Mouse (Mus musculus): ENCODE data around the gene Wwox.

Wwox gene

DNA sequence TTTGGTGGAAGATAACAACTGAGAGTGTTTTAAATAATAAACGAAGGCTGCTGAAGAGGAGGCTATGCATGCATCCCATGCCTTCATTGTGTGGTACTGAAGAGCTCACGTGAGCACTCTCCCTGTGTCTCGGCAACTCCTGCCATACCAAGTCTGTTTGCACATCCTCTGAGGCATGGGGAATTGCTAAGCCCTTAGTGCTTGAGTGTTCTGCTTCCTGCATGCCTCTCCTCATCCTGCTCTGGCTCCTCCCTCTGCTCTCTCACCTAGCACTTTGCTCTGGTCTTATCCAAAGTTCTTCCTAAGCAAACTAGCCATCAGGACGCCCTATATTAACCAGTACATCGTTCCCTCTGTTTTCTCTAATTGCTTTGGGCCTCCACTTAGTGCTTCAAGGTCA lies 463.1 kb downstream of the Wwox start:
- no peak for DNase-seq (ENCODE audit: low read depth)

DNA sequence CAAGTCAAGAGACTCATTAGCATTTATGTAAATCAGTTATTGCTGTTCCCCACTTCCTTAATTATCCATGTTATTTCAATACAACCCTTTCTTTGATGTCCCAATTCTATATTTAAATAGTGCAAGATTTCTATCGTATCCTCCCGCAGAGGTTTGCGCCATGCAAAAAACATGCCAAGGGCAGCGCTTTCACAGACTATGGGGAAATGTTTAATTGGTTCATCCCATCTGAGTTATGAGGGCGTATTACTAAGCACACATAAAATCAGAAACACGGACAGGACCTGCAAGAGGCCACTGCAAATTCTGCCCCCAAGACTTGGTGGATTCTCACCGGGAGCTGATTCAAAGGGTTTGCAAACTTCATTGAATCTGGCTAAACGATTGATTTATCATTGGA lies 468.6 kb downstream of the Wwox start:
- DNase-seq (ENCODE audit: low read depth), result no peak

DNA sequence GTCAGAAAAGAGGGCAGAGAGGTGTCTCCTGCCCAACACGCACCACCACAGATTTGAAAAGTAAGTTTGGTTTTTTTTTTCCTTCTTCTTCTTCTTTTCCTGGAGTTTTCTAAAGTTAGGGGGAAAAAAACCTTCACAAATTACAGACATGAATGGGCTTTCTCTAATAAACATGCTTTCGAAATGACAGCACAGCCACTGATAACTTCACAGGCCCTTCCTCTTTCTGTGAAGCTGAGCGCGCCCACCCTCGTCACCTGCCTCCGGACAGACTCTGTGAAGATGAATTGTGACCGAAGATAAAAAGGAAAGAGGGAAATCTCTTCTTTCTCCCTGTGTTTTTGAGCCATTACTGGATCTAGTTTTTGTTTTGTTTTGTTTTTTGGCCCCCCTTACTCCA lies 469.1 kb downstream of the Wwox start:
- DNase-seq (ENCODE audit: low read depth), result no peak

DNA sequence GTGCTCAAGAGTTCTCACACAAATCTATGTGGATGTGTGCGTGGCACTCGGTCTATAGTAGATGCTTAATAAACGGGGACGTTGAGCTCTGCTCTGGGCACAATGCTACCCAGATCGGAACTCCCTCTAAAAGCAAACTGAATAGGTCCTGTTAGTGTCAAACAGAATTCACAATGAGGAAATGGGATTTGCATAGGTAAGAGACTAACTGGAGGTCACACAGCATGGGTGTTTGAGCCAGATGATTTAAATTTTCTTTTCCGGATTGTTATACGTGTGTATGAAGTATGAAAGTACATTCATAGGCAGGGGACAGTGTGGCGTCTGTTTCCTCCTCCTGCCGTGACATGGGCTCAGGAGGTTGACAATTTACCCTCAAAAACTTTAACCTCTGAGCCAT lies 469.7 kb downstream of the Wwox start:
- no peak for DNase-seq (ENCODE audit: low read depth)

DNA sequence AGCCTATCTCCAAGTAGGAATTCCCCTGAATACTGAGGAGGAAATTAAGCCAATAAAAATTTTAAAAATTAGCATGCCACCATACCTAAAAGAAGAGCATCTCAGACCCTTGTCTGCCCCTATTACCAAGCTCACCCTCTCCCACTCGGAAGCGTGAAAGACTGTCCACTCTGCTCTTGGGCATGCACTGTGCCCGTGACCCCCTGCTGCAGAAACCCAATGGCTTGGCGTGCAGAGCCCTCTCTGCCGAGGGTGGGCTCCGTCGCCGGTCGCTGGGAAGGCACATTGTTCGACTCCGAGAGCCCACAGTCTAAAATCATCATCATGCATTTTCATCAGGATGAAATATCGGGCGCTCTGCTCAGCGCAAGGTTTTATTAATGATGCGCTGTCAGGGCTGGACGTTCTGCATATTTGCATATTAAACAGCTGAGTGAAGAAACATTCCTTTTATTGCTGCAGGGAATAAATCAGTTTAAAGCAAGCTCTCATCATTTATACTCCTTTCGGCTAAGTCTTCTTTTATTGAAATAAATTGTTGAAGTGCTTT lies 471.7 kb downstream of the Wwox start:
- DNase-seq (ENCODE audit: low read depth), result no peak

DNA sequence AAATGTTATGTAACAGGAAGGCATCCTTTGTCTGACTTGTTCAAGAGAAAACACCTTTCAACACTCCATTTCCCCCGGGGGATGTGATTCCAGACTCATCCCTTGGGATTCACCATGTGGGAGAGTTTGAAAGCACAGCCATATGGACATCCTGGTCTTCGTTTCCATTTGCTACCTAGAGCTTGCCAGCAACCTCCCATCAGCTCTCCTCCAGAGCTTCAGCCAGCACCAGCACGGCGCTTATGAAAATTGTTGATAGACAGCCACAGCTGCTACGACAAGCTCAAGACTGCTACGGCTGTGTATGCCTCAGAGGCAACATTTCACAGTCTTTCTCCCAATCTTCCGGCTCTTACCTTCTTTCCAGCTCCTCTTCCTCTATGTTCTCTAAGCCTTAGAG lies 484.2 kb downstream of the Wwox start:
- DNase-seq (ENCODE audit: low read depth), result no peak

DNA sequence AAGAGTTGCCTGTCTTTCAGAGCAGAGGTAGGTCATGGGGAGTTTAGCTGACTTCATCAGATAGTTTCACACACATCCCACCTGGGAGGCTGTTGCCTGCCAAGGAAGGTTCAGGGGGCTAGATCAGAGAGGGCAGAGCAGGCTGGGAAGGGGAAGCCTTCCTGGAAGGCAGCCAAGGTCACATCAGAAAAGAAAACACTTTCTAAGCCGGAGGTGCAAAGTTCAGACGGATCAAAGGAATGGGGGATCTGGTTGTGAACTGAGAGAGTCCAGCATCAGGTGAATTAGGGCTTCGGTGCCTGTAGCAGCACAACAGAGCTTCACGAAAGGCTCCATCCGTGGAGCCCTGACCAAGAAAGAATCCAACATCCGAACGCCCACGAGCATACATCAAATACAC lies 488.0 kb downstream of the Wwox start:
- no peak for DNase-seq (ENCODE audit: low read depth)

DNA sequence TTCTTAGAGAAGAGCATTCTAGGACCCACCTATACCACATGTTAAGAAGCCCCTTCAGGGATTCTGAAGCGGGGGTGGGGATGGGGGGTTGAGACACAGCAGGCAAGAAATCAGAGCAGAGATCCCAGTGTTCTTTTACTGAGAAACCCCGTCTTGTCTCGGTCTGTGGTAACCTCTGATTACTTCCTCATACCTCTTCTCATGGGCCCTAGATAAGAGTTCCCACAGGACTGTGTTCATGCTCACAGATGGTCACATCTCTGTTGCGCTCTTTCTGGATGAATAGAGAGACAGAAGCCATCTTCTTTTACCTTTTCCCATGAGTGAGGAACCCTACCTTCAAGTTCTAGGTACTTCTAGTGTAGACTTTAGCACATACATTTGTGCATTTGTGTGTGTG lies 488.5 kb downstream of the Wwox start:
- no peak for DNase-seq (ENCODE audit: low read depth)

DNA sequence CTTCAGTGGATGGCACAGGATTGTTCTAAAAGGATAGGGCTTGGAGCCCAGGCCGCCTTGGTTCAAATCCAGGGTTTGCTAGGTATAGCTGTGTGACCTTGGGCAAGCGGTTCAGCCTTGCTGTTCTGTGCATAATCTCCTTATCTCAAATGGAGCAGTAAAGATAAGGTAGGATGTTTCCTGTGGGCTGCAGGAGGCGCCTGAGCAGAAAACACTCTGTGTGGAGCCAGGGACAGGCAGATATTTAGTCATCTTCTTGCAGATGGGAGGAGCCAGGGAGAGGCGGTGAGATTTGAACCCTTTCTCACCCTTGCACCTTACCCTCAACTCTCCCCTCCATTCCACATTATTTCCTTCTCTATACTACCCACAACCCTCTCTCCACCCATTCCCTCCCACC lies 490.1 kb downstream of the Wwox start:
- DNase-seq (ENCODE audit: low read depth), result no peak

DNA sequence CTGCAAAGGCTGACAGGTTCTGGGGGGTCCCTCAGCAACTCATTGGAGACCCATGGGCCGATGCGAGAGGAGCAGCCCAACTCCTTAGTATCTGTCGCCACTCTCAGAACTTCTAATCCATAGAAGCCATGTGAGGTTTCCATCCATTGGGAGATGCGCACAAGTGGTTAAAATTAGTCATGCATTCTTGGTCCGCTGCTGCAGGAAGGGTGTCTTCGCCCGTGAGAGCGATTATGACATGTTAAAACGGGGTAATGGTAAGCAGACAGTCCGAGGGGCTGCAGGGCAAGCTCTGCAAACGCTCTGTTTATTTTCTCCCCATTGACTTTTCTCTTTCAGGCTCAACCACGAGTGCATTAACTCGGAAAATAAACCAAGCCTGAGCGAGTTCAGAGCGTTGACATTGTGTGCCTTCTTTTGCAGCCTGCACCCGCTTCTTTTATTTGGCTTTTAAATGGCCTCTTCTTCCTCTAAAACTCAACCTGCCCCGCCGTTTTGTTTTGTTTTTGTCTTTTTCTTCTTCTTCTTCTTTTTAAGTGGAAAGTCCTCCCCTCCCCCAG lies 492.7 kb downstream of the Wwox start:
- no peak for DNase-seq (ENCODE audit: low read depth)

DNA sequence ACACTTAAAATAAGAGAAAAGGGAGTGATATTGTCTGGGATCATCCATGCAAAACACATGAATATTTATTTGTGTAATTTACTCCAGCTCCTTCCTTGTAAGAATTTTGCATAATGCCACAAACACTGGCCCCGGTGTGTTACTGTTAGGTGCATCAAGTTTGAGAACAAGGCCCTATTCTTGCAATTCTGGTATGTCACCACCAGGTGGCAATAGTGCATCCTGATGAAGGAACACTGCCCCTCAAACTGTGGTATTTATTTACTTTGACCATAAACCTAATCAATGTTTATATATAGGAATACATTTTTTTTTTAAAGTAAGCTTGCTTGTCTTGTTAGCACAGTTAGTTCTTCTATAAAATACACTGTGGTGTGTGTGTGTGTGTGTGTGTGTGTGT lies 493.8 kb downstream of the Wwox start:
- DNase-seq (ENCODE audit: low read depth), result no peak

DNA sequence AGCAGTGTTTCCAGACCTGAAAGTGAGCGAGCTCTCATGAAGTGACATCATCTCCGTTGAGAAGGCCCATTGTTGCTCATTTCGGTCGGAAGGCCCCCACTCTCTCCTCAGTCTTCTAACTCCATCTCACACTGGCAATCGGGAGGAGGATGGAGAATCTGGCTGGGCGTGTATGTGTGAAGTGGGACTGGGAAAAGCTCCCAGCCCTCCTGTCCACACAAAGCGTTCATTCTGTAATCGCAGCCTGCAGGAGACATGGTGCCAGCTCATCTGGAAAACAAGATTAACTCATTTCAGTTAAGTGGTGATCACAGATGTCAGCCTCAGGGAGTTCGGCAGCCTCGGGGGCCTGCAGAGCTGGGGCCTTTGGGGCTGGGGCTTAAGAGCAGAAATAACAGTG lies 497.4 kb downstream of the Wwox start:
- peak; percentile 49 for DNase-seq (ENCODE audit: low read depth)

DNA sequence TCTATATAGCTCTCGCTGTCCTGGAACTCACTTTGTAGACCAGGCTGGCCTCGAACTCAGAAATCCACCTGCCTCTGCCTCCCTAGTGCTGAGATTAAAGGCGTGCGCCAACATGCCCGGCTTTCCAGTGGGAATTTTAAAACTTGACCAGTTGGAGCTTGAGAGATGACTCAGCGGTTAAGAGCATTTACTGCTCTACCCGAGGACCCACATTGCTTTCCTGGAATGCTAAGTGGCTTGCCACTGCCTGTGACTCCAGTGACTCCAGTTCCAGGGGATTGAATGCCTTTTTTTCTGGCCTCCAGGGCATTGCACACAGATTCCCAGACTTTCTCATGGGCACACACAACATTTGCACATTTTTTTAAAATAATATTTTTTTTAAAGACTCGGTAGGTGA lies 499.9 kb downstream of the Wwox start:
- no peak for DNase-seq (ENCODE audit: low read depth)

DNA sequence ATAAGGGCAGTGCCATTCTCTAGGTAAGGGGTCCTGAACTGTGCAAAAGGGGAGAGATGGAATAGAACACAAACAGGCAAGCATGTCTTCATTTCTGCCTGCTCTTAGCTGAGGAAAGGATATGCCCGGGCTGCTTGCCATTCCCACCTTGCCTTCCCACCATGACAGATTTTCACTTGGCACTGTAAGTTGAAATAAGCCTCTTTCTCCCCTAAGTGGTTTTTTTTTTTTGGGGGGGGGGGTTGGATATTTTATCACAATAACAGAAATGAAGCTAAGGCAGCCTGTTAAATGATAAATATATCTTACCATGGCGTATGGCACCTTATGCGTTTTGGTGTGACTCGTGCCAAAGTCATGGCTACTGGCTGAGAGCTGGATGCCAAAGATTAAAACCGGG lies 501.6 kb downstream of the Wwox start:
- DNase-seq (ENCODE audit: low read depth), result no peak

DNA sequence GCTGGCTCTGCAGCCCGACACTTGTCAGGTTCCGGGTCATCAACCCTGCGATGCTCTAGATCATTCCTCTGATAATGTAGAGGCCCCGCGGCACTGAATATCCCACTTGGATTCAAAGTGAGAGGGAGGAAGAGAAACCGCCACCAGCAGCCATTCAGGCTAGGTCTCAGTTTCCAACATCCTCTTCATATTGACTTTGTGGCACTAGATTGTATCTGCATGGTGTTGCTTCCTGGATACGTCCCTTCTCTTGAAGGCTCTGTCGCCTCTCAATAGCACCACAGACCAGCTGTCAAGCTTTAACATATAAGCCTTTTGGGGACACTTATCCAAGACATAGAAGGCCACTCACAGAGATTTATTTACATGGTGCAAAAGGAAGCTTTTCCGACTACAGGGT lies 502.2 kb downstream of the Wwox start:
- no peak for DNase-seq (ENCODE audit: low read depth)

DNA sequence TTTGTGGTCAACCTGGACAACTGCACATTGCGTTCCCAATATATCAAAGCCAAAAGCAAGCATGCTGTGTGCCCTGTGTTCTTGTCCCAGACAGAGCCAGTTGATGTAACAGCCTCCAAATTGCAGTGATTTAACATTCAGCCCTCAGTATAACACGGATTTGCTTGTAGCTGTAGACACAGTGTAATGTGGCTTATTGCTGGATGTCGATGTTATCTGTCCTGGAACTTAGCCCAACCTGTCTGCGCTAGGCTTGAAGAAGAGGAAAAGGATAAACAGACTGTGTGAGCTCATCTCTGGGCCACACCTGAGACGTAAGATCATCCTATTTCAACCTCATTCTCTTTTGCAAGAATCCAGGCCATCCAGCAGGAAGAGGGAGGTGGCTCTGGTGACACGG lies 508.5 kb downstream of the Wwox start:
- no peak for DNase-seq (ENCODE audit: low read depth)

DNA sequence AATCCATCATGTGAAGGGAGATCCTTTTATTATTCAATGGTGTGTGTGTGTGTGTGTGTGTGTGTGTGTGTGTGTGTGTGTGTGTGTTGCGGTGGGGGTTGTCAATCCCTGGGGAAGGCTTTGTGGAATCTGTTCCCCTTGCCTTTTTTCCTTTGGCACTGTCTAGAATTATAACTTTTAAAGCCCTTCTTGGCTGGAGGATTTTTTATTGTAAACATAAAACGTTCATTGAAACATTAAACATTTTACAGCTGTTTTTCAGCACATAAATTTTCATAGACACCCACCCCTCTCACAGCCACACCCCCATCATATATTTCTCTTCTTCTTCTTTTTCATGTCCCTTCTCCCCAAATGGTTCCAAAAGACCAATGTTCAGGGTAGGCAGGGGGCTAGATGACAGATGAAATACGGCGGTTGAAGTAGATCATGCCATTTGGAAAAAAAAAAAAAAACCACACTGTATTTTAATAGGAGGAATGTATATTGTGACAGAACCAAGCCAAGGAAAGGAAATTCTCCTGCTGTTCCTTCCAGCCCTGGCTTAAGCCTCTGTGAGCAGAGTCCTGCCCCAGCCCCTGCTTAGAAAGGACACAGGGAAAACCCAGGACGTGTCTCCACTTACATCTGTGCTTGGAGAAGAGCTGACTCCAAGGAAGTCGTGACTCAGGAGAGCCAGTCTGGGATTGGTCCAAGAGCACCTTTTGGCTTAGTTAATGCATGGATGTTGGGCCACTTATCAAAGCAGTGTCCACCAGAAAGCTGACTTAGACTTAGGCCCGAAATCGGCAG lies 517.1 kb downstream of the Wwox start:
- DNase-seq (ENCODE audit: low read depth), result no peak

DNA sequence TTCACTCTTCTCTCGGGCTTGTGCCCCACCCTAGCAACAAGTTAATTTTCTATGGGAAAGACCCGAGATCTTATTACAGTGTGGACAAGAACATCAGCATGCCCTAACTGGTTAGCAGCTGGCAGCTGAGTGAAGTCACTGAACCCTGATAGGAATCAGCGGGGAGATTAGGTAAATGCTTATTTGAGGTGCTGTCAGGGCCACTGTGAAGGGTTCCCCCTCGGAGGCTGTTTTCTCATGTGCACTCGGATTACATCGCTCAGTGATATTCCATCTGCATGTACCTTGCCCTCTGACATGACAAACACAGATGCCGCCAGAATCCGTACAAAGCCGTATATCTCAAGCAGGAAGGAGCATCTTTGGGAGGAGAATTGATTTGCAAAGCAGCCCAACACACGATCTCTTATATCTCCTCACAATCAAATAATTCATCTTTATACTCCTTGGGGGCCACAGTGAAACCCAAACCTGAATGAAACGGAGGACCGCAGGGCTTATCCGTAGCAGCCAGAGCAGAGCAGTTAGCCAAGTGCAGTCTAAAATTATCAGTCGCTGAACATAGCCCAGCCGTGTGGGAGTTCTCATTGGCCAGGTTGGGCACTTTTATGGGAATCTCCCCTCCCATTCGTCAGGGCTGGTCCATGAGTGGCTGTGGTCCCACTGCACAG lies 519.1 kb downstream of the Wwox start:
- no peak for DNase-seq (ENCODE audit: low read depth)

DNA sequence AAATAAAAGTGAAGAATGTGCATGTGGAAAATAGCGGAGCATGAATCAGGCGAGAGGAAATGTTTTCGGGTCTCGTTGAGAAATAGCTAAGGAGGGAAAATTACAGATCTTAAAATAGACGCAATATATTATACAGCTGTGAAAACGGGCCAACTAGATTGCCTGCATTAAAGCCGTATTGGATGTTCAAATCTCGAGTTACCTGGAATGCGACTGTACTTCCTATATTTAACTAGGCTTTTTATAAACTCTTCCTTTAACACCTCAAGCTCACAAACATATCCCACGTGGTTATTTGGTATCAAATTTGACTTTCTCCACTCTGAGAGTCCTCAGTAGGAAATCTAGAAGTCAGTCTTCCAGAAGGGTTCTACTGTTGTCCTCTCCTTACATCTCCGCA lies 520.0 kb downstream of the Wwox start:
- DNase-seq (ENCODE audit: low read depth), result no peak

DNA sequence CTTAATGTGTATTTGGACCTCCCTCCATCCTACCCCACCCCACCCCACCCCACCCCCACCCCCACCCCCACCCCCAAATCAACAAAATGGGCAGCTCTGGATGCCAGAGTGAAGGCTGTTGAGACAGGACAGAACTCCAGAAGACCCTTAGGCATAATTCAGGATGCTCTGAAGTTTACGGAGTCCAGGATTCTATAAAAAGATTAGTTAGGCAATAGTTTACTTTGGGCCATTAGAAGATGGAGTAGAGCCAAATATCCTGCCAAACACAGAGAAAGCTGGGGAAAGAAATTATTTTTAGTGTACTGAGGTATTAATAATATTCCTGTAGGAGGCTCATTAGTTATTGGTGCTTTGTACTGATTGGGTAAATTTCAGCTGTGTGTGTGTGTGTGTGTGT lies 523.0 kb downstream of the Wwox start:
- no peak for DNase-seq (ENCODE audit: low read depth)

DNA sequence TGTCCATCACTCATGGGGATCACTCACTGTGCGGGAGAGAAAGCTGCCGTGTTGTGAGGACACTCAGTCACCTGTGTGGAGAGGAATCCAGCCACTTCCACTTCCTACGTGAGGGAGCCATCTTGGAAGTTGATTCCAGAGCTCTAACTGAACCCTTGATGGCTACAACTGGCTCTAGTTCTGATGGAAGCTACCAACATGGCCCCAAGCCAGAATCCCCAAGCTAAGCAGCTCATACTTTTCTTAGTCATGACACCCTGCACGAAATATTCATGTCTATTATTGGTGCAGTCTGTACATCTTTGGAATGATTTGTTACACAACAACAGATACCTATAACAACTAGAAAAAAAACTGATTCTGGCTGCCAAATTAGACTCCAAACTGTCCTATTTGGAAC lies 523.8 kb downstream of the Wwox start:
- DNase-seq (ENCODE audit: low read depth), result no peak

DNA sequence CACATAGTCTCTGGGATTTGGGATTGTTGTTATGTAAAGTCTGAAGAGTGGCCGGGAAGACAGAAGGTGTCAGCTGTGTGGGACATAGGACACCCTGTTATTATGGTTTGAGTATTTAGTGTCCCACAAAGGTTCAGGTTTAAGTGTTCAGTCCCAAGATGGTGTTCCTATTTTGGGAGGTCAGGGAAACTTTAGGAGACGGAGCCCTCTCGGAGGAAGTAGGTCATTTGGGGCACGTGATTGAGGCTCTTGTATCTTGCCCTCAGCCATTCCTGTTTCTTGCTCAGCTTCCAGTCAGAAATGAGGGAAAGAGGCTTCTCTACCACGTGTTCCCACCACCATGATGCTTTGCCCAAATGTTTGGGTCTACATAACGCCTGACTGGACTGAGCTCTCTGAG lies 524.8 kb downstream of the Wwox start:
- DNase-seq (ENCODE audit: low read depth), result no peak

DNA sequence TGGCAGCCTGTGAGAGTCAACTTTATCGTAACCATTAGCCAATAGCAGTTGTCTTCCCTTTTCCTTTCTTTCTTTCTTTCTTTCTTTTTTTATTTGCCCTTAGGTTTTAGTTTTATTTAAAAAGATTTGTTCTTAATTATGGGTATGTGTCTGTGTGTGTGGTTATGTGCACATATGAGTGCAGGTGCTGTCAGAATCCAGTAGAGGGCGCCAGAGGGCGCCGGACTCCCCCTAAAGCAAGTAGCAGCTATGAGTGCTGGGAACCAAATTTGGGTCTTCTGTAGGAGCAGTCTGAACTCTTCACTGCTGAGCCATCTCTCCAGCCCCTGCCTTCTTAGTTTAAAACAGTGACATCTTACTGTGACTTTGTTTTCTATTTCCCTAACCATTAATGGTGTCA lies 529.4 kb downstream of the Wwox start:
- no peak for DNase-seq (ENCODE audit: low read depth)

All from fibroblast of lung, adult 2 months (primary cell).